Mouse (Mus musculus): ENCODE data around the gene Tmem126a.

The Tmem126a gene

DNA sequence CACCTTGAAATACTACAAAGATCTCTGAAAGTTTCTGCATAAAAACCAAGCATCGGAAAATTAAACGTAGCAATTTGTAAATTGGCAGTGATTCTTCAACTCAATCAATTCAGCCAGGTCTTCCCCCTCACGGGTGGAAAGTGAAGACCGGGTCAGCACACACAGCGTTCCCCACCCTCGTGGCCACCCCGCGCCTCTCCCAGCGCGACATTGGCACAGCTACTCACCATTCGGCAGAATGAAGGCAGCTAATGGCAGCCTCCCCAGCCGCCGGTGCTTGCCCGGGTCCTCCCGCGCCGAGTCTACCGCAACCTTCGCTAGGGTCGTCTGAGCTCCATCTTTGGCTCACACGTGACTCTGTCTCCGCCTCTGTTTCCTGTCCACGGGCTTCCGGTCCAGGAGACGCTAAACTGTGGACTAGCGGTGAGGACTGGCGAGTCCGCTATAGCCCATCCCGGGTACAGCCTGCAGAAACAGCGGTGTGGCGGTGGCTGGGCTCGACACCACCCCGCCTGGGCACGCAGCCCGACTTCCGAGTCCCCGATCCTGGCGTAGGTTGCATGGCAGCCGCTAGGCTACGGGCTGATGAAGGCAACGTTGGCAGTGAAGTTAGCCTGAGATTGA lies at the start of gene Tmem126a:
TSS of gene Tmem126a (minus strand) at position 385 of the 624 bp plus-strand sequence.
- peak; percentile 86 for DNase-seq (ENCODE audit: low spot score)

DNA sequence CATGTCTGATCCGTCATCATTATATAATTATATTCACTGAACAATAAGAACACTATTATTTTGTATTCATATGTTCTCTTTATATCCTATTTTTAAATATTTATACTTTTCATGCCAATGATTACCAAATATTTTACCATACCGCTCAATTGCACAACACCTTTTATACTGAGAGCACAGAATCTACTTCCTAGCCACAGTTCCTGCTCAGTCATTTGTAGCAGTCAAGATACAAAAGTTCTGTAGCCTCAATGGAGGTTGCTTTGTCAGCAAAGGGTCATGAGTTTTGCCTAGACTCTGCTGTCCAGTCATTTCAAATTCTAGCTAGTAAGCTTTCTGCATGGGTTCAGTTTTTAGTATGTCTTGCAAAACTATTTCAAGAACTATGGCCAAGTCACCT lies 25.6 kb upstream of the Tmem126a start:
- DNase-seq (ENCODE audit: low spot score) = no peak

DNA sequence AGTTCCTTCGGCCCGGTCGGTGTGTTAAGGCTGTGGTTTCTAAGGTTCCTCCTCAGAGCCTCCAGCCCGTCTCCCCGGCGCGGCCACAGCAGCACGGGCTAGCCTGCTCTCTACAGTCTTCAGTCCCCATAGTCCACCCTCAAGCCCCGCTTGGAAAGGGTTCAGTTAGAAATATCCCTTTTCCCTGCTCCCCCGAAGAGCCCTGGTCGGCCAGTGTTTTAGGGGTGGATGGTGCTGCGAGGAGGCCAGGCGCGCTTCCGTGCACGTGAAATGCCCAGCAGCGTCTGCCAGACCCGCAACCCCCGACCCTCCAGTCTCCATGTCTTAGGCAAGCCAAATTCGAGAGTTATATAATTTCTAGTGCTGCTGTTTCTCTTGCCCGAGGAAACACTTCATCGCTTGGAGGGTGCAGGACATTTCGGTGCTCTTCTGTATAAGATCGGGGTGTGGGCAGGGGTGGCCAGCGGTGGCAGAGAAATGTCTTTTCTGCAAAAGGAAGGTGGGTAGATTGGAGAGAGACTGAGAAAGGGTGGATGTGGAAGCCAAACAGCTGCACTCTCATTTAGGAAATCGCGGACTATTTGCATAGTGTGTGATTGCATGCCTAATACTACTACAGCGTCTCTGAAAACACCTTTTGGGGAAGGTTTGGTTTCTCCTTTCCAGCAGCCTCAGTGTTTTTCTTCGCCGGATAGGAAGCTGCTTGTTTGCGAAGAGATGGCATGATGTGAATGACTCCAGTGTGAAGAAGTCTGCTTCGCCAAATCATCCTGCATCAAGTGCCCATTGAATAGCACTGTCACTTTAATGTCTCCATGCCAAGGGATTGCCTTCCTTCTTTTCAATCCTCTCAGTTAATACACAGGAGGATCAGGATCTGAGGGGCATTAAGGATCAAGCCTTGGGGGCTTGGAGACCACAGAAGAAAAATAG lies 19.6 kb upstream of the Tmem126a start, which contains the start of gene Dlg2:
TSS of gene Dlg2 (plus strand) at position 360 of the 933 bp plus-strand sequence.
- DNase-seq (ENCODE audit: low spot score) = no peak

DNA sequence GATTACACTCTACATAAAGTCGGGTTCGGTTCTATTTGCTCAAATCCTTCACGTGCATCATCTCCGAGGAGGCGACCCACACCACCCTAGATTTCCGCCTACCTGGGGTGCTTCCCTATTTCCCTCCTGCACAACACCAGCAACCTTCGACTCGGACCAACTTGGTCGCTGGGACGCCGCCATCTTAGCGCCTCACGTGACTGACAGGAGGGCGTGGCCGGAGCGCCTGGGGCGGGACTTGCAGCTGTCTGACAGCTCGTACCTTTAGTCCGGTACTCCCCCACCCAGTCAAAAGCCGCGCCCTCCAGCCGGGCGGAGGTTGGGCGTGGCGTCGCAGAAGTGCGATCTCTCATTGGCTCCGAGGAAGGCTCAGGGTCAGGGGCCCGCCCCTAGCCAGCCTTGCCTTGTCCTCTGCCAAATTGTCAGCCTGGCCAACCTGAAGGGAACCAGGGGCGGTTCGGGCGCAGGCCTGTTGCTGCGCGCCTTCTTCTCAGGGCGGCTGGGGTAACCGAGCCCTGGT lies 18.8 kb upstream of the Tmem126a start, which contains the start of gene Tmem126b:
TSS of gene Tmem126b (minus strand) at position 209 of the 520 bp plus-strand sequence.
- DNase-seq (ENCODE audit: low spot score) = peak; percentile 99

DNA sequence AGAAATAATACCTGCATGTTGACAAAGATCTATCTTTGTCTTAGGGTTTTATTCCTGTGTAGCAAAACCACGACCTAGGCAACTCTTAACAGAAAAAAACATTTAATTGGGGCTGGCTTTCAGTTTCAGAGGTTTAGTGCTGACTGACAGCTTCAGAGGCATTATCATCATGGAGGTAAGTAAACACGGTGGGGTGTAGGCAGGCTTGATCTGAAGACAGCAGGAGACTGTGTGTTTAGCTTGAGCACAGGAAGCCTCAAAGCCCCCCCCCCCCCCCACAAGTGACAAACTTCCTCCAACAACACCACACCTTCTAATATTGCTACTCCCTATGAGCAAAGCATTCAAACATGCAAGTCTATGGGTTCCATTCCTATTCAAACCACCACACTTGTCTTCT lies 16.5 kb upstream of the Tmem126a start:
- DNase-seq (ENCODE audit: low spot score) = no peak

DNA sequence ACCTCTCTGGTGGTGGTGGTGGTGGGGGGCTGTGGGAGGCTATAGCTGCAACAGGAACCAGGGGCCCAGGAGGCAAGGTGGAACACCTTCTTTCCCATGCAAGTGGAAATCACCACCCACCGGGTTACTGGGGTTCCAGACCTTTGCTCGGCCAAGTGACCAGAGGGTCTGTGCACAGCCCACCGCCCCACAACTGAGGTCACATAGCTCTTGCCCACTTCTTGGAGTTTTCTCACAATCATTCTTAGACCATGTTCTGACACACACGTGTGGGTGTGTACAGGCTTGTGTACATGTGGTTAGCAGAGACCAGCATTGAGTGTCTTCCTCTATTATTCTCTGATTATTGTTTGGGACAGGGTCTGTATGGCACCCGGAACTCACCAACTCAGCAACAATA lies 4.4 kb upstream of the Tmem126a start:
- DNase-seq (ENCODE audit: low spot score) = no peak

DNA sequence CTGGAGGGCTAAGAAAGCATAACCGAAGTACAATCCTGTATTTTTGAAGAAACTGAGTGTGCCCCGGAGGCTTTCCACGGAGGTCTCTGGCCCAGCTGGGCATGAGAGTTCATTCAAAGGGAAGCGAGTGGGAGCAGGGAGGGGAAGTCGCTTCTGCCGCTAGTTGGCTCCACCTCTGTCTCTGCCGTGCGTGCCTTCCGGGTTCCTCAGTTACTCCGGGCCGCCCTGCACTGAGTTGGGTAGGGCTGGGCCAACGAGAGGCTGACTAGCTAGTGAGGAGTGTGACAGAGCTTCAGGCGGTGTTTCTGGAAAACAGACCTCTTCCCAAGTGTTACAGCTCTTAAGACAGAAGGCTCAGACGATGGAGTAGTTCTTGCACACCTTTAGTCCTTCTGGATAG lies 3.9 kb upstream of the Tmem126a start:
- peak; percentile 53 for DNase-seq (ENCODE audit: low spot score)

DNA sequence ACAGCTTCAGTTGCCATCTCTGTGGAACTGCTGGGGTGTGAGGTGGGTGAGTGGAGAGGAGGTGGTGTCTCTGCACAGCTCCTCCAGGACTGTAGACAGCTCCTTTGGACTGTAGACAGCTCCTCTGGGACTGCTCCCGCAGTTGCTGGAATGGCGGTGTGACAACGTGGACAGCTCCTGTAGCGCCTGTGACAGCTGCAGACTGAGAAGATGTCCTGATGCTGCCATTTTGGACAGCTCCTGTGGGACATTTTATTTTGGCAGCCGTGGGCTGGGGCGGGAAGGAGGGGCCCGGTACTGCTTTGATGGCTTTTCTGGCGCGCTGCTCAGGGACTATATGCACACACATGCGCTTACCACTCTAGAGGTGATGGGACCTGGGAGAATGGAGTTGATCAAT lies 3.3 kb upstream of the Tmem126a start:
- peak; percentile 28 for DNase-seq (ENCODE audit: low spot score)

DNA sequence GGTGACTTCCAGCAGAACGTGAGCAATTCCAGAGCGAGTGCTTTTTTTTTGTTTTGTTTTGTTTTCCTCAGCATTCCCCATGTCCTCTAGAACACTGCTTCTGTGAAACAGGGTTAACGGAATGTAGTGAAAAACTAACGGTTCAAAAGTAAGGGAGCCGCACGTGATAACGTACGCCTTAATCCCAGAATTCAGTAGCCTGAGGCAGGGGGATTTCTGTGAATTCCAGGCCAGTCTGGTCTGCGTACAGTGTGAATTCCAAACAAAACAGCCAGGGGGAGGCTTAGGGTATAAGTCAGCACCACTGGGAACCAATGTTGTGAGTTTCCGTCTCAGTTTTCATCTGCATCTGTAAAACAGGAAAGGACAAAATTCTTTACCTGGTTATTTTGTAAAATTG lies 488 bp upstream of the Tmem126a start:
- DNase-seq (ENCODE audit: low spot score) = no peak

DNA sequence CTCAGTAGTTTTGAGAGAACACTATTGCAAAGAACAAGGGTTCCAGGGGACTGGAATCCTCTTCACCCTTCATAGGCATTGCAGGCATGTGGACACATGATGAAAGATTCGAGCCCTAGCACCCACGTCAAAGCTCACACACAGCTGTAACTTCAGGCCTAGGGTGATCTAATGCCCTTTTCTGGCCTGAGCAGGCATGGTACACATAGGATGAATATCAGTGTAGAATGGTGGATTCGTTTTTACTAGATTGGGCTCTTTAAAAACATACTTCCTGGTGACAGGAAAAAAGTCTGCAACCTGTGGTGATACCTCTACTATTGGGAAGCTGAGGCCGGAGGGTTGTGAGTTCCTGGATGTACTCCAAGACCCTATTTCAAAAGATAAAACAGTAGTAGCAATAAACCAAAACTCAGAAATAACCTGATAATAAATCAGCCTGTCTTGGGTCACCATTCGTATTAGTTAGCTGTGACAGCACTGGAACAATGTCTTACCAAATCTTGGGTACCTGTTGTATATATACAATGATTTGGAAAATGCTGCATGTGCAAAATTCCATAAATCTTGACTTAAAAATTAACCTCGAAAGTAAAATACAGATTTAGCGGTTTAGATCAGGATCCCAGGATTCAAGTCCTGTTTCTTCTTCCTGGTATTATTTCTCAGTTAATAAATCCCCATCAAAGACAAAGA lies 732 bp downstream of the Tmem126a start:
- no peak for DNase-seq (ENCODE audit: low spot score)

DNA sequence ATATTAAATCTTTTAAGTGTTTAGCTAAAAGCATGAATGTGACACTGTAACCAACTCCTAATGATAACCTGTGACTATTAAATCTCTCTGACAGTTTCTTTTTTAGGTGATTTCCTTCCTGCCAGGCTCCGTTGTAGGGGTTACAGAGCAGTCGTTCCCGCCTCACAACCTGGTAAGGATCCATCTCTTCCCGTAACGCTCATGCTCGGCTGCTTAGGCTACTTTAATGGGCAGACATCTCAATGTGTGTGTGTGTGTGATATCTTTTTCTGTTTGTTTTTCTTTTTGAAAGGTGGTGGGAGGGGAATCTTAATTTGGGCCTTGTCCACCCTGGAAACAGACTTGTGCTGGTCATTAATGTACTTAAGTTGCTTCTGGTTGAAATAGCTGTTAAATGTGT lies 12.8 kb downstream of the Tmem126a start:
- no peak for DNase-seq (ENCODE audit: low spot score)

DNA sequence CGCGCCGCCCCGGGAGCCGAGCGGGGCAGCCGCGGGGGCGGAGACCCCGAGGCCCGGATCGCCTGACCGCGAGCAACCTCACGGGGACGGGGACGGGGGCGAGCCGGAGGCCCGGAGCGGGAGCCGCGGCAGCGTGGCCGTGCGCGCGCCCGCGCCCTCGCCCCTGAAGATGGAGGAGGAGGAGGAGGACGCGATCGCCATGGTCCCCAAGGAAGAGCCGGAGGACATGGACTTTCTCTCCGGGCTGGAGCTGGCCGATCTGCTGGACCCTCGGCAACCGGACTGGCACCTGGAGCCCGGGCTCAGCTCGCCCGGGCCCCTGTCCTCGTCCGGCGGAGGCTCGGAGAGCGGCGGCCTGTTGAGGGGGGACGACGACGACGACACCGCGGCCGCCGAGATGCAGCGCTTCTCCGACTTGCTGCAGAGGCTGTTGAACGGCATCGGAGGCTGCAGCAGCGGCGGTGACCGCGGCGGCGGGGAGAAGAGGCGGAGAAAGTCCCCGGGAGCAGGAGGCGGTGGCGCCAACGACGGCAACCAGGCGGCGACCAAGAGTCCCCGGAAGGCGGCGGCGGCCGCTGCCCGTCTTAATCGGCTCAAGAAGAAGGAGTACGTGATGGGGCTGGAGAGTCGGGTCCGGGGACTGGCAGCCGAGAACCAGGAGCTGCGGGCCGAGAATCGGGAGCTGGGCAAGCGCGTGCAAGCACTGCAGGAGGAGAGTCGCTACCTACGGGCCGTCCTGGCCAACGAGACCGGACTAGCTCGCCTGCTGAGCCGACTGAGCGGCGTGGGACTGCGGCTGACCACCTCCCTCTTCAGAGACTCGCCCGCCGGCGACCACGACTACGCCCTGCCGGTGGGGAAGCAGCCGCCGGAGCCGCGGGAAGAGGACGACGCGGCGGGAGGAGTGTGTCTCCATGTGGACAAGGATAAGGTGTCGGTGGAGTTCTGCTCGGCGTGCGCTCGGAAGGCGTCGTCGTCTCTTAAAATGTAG lies 13.6 kb downstream of the Tmem126a start:
- DNase-seq (ENCODE audit: low spot score) = peak; percentile 80

DNA sequence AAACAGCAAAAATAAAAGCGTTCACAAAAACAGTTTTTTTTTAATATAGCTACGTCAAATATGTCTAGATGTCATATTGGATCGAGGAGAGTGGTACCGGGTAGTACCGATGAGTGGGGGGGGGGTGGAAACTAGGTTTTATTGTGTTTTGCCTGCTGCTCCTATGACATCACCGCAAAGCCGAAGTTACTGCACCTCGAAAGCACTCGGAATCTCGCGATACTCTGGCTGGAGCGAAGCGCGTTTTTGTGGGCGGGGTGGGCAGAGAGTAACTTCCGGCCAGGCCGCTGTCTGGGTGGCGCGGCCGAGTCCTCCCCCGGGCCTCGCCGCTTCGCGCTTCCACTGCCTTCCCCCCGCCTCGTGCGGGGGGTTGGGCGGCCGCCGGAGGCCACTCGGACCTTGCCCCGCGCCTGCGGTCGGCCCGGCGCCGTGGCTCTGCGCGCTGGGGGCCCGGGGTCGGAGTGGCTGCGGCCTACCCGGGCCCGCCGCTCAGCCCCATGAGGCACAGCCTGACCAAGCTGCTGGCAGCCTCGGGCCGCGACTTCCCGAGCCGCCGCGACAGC lies 14.4 kb downstream of the Tmem126a start, which contains the start of gene Crebzf:
TSS of gene Crebzf (plus strand) at position 212 of the 563 bp plus-strand sequence.
- DNase-seq (ENCODE audit: low spot score) = peak; percentile 97

DNA sequence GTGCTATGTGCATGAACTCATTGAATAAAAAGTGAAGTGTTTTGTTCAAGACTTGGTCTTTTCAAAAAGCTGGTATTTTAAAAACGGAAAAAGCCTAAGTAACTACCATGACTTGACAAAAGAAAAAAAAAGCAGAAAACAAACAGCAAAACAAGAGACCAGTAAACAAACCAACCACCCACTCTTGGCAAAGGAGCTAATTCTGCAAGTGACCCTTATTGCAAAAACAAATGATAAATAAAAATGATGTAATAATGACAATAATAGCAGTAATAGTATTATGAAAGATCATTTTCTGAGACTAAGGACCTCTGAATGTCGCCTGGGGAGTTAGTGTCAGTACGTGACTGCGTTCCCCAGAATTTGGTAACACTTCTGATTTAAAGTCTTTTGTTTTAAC lies 15.0 kb downstream of the Tmem126a start:
- DNase-seq (ENCODE audit: low spot score) = no peak

DNA sequence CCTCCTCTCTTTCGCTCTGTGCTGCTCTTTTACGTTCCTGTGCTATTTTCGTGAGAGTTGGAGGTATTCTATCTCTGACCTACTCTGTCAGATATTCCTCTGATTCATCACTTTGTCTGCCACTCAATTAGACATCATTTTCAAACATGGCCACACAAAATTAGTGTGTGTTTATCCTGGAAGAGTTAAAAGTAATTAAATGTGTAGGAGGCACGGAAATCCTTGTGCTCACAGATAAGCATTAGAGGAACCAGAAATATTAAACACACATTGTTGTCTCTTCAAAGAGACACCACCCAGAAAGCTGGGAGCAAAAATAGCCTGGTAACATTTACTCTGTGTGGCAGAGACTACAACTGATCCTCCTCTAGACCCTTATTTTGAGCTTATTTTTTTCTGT lies 17.0 kb downstream of the Tmem126a start:
- no peak for DNase-seq (ENCODE audit: low spot score)

DNA sequence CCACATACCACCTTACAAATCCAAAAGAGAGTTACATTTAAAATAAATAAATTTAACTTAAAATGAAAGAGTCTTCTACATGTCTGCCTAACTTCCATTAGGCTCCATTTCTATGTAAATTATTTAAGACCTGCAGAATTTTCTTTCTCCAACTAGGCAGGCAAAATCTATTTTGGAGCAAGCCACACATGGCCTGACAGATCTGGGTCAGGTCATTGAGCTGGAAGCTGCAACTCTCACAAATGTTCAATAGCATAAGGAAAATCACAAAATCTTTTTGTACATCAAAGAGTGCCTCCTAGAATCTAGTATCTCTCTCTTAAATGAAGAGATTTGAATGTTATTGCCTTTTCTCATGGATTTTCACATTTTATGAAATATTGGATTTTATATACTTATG lies 24.8 kb downstream of the Tmem126a start:
- no peak for DNase-seq (ENCODE audit: low spot score)

DNA sequence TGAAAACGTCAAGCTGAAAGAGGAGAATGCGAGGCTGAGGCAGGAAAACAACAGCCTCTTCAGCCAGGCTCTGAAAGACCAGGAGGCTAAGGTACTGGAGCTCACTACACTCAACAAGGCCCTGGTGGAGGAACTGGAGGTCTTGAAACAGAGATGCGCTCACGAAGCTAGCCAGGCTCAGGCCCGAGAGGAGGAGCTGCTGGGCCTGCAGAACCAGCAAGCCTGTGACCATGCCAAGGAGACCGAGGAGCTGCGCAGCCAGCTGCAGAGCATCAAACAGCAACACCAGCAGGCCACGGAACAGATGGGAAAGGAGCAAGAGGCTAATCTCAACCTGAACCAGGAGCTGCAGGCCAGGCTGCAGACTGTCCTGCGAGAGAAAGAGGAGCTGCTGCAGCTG lies 30.0 kb downstream of the Tmem126a start:
- peak; percentile 17 for DNase-seq (ENCODE audit: low spot score)

DNA sequence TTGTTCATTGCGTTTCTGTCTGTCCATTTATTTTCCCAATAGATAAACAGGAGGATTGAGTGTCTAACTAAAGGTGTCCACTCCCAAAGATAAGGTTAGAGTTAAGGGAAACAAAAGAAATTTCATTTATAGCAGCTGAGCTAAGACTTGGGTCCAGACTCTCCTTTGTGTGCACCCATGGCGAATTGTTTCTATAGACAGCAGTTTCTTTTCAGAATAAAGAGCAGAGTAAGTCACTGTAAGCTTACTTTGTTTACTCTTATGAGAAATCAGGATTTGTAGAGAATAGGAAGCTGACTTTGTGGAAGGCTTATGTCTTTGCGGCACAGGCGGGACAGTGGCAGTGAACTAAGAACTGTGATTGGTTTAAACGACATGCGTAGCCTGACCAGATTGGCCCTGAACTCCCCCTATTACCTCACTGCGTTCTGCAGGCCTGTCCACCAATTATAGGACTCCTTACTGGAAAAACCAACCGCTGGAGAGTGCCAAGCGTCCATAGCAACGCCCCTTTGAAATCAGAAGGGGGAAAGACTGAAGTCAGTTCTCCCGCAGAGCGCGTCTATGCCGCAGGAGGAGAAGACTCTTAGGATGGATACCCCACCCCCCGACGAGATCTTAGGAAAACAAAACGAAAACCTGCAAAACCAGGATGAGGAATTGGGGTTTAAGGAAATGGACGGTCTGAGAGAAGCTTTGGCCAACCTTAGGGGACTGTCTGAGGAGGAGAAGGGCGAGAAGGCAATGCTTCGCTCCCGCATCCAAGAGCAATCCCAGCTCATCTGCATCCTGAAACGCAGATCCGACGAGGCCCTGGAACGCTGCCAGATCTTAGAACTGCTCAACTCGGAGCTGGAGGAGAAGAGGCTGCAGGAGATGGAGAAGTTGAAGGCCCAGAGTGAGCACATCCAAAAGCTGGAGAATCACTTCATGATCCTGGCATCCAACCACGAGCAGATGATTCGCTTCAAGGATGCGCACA lies 30.7 kb downstream of the Tmem126a start, which contains the start of gene Ccdc89:
TSS of gene Ccdc89 (plus strand) at position 558 of the 982 bp plus-strand sequence.
- peak; percentile 84 for DNase-seq (ENCODE audit: low spot score)

DNA sequence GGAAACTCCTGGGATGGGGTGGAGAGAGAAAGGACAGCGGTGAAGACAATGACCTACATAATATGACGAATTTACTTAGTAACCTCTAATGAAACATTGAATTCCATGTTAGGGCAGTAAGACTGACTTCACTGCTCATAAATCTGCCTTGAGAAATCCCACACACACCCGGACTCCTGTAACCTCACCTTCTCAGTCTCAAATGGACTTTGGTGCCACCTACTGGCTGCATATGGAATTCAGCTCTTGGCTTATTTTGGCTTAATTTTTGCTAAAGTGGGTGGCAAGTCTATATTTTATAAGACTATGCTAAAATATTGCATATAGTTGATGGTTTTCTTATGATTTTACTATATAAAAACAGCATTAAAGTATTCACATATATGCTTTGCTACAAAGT lies 47.1 kb downstream of the Tmem126a start:
- DNase-seq (ENCODE audit: low spot score) = no peak
